15 mouse cellular contexts compared by ENCODE assay signal in the genomic region with DNA sequence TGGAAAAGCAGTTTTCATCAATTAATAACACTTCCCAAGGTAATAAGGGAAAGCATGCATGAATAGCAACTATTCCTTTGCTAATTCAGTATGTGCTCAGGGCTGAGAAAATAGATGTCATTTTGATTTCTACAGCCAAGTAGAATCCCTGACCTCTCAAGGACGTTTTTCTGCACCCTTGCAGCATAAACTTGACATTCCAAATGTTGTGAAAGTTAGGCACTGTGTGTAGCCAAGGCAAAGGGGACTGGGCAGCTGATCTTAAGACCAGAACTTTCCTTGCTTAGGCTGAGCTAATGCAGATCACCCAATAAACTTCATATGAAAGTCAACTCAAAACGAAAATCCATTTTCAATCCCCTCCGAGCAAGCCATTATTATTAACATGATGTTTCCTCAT.
"Had no signal": no experiment of that assay in that cellular context is flagged by ENCODE, and none has a peak within 500 bp of the region (broad histone marks: within the 10 kb centered on the region; RNA-seq: fewer than 3 reads in every experiment).

No protein-coding gene starts in this region.

- H3K27ac ChIP-seq: liver, embryonic 12.5 days; midbrain, embryonic 12.5 days; neural tube, embryonic 13.5 days had no signal

- ATAC-seq: liver, embryonic 12.5 days; midbrain, embryonic 16.5 days had no signal

- H3K36me3 ChIP-seq: limb, embryonic 15.5 days; liver, embryonic 12.5 days; midbrain, embryonic 12.5 days; neural tube, embryonic 13.5 days had no signal

- H3K9me3 ChIP-seq: limb, embryonic 15.5 days; liver, embryonic 12.5 days; midbrain, embryonic 12.5 days; neural tube, embryonic 13.5 days had no signal

- DNase-seq: kidney, postnatal 25 days; layer of hippocampus, adult 9-11 months; layer of hippocampus, postnatal 36 days; lung, embryonic 14.5 days; lung, postnatal 10 days; retina, postnatal 1 day; right cerebral cortex, postnatal 4 days; spleen, adult 18-20 months; thymus, adult 18-20 months; thymus, postnatal 14 days had no signal

- H3K4me3 ChIP-seq: limb, embryonic 15.5 days; liver, embryonic 12.5 days; midbrain, embryonic 12.5 days; neural tube, embryonic 13.5 days had no signal

- H3K27me3 ChIP-seq: limb, embryonic 15.5 days; liver, embryonic 12.5 days; midbrain, embryonic 12.5 days; neural tube, embryonic 13.5 days had no signal

- H3K9ac ChIP-seq: limb, embryonic 15.5 days; liver, embryonic 12.5 days; lung, embryonic 14.5 days; midbrain, embryonic 12.5 days; neural tube, embryonic 13.5 days had no signal

- H3K4me2 ChIP-seq: limb, embryonic 15.5 days; liver, embryonic 12.5 days; lung, embryonic 14.5 days; midbrain, embryonic 12.5 days; neural tube, embryonic 13.5 days had no signal

- H3K4me1 ChIP-seq: limb, embryonic 15.5 days; liver, embryonic 12.5 days had no signal
